In genomic region chr8:92194065-92194464, GRCm38 (mm10) we compare ENCODE assay signal across 22 mouse cellular contexts.
A peak's percentile ranks its signal among the peaks of the same experiment; 100 is the strongest.
DNase-seq lines count a peak whose midpoint lies in the region; ATAC-seq and TF ChIP-seq lines count a peak whose summit lies in the region.
"Had no signal": no experiment of that assay in that cellular context is flagged by ENCODE, and none has a peak within 500 bp of the region (broad histone marks: within the 10 kb centered on the region; RNA-seq: fewer than 3 reads in every experiment).

No protein-coding gene starts in this region.

- H3K9me3 ChIP-seq in forebrain, postnatal 0 days (ENCODE audit: low read length): no peaks in the 10 kb centered on the region
- no peaks in the 10 kb centered on the region for H3K9me3 ChIP-seq in forebrain, embryonic 14.5 days (replicated peaks; ENCODE audit: control insufficient read depth, low read length)
- H3K9me3 ChIP-seq in limb, embryonic 10.5 days (replicated peaks): no peaks in the 10 kb centered on the region
- H3K9me3 ChIP-seq: liver, embryonic 12.5 days; midbrain, embryonic 15.5 days had no signal

- peak; percentile 17; the same call in 1 of the 2 replicates for TF ChIP-seq CTCF in forebrain, postnatal 0 days (IDR thresholded peaks at IDR 0.05; ENCODE audit: low read depth)
- TF ChIP-seq CTCF in testis, adult 2 months (IDR thresholded peaks at IDR 0.05; ENCODE audit: control insufficient read depth, insufficient read depth, insufficient replicate concordance, low read depth, low read length): no peak

- 46% methylated on average over 14 of the region's 14 CpGs for whole genome bisulfite sequencing in forebrain, postnatal 0 days
- WGBS in forebrain, embryonic 14.5 days: 49% methylated on average over 14 of the region's 14 CpGs
- WGBS in limb, embryonic 10.5 days: 42% methylated on average over 14 of the region's 14 CpGs

- no peak overlapping the region for H3K4me2 ChIP-seq in forebrain, postnatal 0 days (ENCODE audit: low read depth)
- H3K4me2 ChIP-seq in forebrain, embryonic 14.5 days (ENCODE audit: low read length): no peak overlapping the region
- H3K4me2 ChIP-seq: hindbrain, embryonic 14.5 days; liver, embryonic 12.5 days; midbrain, embryonic 15.5 days had no signal

- H3K36me3 ChIP-seq in forebrain, postnatal 0 days (ENCODE audit: insufficient read depth): no peaks in the 10 kb centered on the region
- H3K36me3 ChIP-seq in forebrain, embryonic 14.5 days (ENCODE audit: control insufficient read depth, insufficient read depth, low read length): no peaks in the 10 kb centered on the region
- H3K36me3 ChIP-seq in testis, adult 2 months (ENCODE audit: control insufficient read depth, insufficient read depth, low read length): no peaks in the 10 kb centered on the region; the same call in 1 of the 2 replicates
- H3K36me3 ChIP-seq in limb, embryonic 10.5 days: no peaks in the 10 kb centered on the region
- H3K36me3 ChIP-seq: liver, embryonic 12.5 days; midbrain, embryonic 15.5 days had no signal

- H3K9ac ChIP-seq in forebrain, postnatal 0 days: no peak overlapping the region
- H3K9ac ChIP-seq in forebrain, embryonic 14.5 days (ENCODE audit: low read length): no peak overlapping the region
- H3K9ac ChIP-seq: hindbrain, embryonic 14.5 days; liver, embryonic 12.5 days; midbrain, embryonic 15.5 days had no signal

- ATAC-seq in forebrain, postnatal 0 days: no peak
- ATAC-seq in forebrain, embryonic 14.5 days: no peak
- ATAC-seq: forebrain, embryonic 16.5 days; liver, embryonic 12.5 days; midbrain, embryonic 15.5 days had no signal

- no peaks in the 10 kb centered on the region for H3K4me1 ChIP-seq in forebrain, postnatal 0 days (ENCODE audit: insufficient read depth)
- H3K4me1 ChIP-seq in forebrain, embryonic 14.5 days (ENCODE audit: control insufficient read depth, insufficient read depth, low read length): no peaks in the 10 kb centered on the region
- peaks cover 2% of the 10 kb centered on the region; the same call in 1 of the 2 replicates for H3K4me1 ChIP-seq in testis, adult 2 months (ENCODE audit: control insufficient read depth, insufficient read depth, low read length)
- H3K4me1 ChIP-seq in limb, embryonic 10.5 days: peaks cover 10% of the 10 kb centered on the region
- H3K4me1 ChIP-seq: liver, embryonic 12.5 days; midbrain, embryonic 15.5 days had no signal

- no peak overlapping the region for H3K4me3 ChIP-seq in forebrain, postnatal 0 days (ENCODE audit: low read depth, low read length)
- no peak overlapping the region for H3K4me3 ChIP-seq in forebrain, embryonic 14.5 days (ENCODE audit: low read depth, low read length)
- H3K4me3 ChIP-seq in testis, adult 2 months (ENCODE audit: control insufficient read depth, low read depth, low read length): no peak overlapping the region
- no peak overlapping the region for H3K4me3 ChIP-seq in limb, embryonic 10.5 days
- H3K4me3 ChIP-seq: heart, adult 2 months; liver, embryonic 12.5 days; midbrain, embryonic 15.5 days had no signal

- H3K27ac ChIP-seq in forebrain, postnatal 0 days (ENCODE audit: low read depth, low read length): no peak overlapping the region
- H3K27ac ChIP-seq in forebrain, embryonic 14.5 days (ENCODE audit: low read depth, low read length): no peak overlapping the region
- H3K27ac ChIP-seq in testis, adult 2 months (ENCODE audit: control insufficient read depth, insufficient read depth, low read depth, low read length): no peak overlapping the region
- peak overlapping the region; percentile 44; the same call in 1 of the 2 replicates for H3K27ac ChIP-seq in limb, embryonic 10.5 days
- H3K27ac ChIP-seq: heart, adult 2 months; hindbrain, embryonic 14.5 days; kidney, postnatal 0 days; liver, embryonic 12.5 days; midbrain, embryonic 15.5 days had no signal

- no peaks in the 10 kb centered on the region for H3K27me3 ChIP-seq in forebrain, postnatal 0 days (ENCODE audit: insufficient read depth, low read length)
- no peaks in the 10 kb centered on the region for H3K27me3 ChIP-seq in forebrain, embryonic 14.5 days (replicated peaks; ENCODE audit: control insufficient read depth, insufficient read depth, low read length)
- H3K27me3 ChIP-seq in testis, adult 2 months (ENCODE audit: control insufficient read depth, insufficient read depth, low read length): no peaks in the 10 kb centered on the region
- H3K27me3 ChIP-seq in limb, embryonic 10.5 days (ENCODE audit: low read depth, poor library complexity, severe bottlenecking): peaks cover 26% of the 10 kb centered on the region
- H3K27me3 ChIP-seq: liver, embryonic 12.5 days; midbrain, embryonic 15.5 days had no signal

- TF ChIP-seq POLR2A in testis, adult 2 months (IDR thresholded peaks at IDR 0.05; ENCODE audit: control insufficient read depth, low read depth, low read length): 0 out of 2 replicates have a peak, but pooled peaks have one; percentile 47

- DNase-seq in forebrain, postnatal 0 days: peak; percentile 34
- DNase-seq in forebrain, embryonic 14.5 days (ENCODE audit: low spot score): no peak
- DNase-seq in testis, postnatal 10 days (ENCODE audit: low spot score): no peak
- peak; percentile 44 for DNase-seq in limb, embryonic 10.5 days (ENCODE audit: low spot score)
- no peak for DNase-seq in kidney, postnatal 4 days
- no peak for DNase-seq in kidney, postnatal 36 days
- DNase-seq in layer of hippocampus, postnatal 36 days: no peak
- DNase-seq: adrenal gland, postnatal 36 days; cerebellum, adult 11-12 months; cerebellum, postnatal 14 days; gastrocnemius, postnatal 25 days; heart, adult 2 months; kidney, adult 2 months; lung, adult 18-20 months; lung, postnatal 14 days; thymus, postnatal 36 days had no signal

Comparison
In these comparisons a context has a peak if more than half of its experiments do, and no peak if none do; other contexts are left out.
1. DNase-seq: peak in forebrain, postnatal 0 days (single experiment) and limb, embryonic 10.5 days (single experiment); none in forebrain, embryonic 14.5 days (single experiment), testis, postnatal 10 days (single experiment), kidney, postnatal 4 days (0 of 2), kidney, postnatal 36 days (0 of 2) and layer of hippocampus, postnatal 36 days (0 of 2).